Comparison of ENCODE assay signal across 7 mouse cellular contexts in genomic region chr7:44586930-44587329, GRCm38 (mm10). TPM values are rescaled to one million over a fixed set of nuclear protein-coding genes. Genes with fewer than 3 reads are reported as not detected.
A peak's percentile ranks its signal among the peaks of the same experiment; 100 is the strongest.
DNase-seq lines count a peak whose midpoint lies in the region; ATAC-seq and TF ChIP-seq lines count a peak whose summit lies in the region.

No protein-coding gene starts in this region.

- H3K4me3 ChIP-seq in embryonic facial prominence, embryonic 11.5 days (ENCODE audit: low read depth, low read length): peak overlapping the region; percentile 23
- H3K4me3 ChIP-seq in midbrain, embryonic 15.5 days: peak overlapping the region; percentile 75
- H3K4me3 ChIP-seq in stomach, postnatal 0 days (ENCODE audit: low read depth, low read length): peak overlapping the region; percentile 17; the same call in 1 of the 2 replicates

- TF ChIP-seq CTCF in stomach, postnatal 0 days (IDR thresholded peaks at IDR 0.05; ENCODE audit: low read depth): no peak

- H3K4me2 ChIP-seq in embryonic facial prominence, embryonic 11.5 days (ENCODE audit: low read depth, low read length): peak overlapping the region; percentile 32
- peak overlapping the region; percentile 97 for H3K4me2 ChIP-seq in midbrain, embryonic 15.5 days
- no peak overlapping the region for H3K4me2 ChIP-seq in stomach, postnatal 0 days (replicated peaks; ENCODE audit: low read depth)

- H3K9me3 ChIP-seq in embryonic facial prominence, embryonic 11.5 days (replicated peaks; ENCODE audit: control insufficient read depth, low read length): no peaks in the 10 kb centered on the region
- H3K9me3 ChIP-seq in midbrain, embryonic 15.5 days: no peaks in the 10 kb centered on the region
- no peaks in the 10 kb centered on the region for H3K9me3 ChIP-seq in stomach, postnatal 0 days (ENCODE audit: control insufficient read depth, low read length)

- peaks cover 30% of the 10 kb centered on the region for H3K27me3 ChIP-seq in embryonic facial prominence, embryonic 11.5 days (ENCODE audit: control insufficient read depth, insufficient read depth, low read length)
- 0 out of 2 replicates have a peak, but pooled peaks cover 6% of the 10 kb centered on the region for H3K27me3 ChIP-seq in midbrain, embryonic 15.5 days (replicated peaks)
- H3K27me3 ChIP-seq in stomach, postnatal 0 days (ENCODE audit: control insufficient read depth, insufficient read depth, low read length): peaks cover 12% of the 10 kb centered on the region; the same call in 1 of the 2 replicates

- H3K27ac ChIP-seq in embryonic facial prominence, embryonic 11.5 days (replicated peaks; ENCODE audit: low read depth, low read length): no peak overlapping the region
- peak overlapping the region; percentile 75; the same call in 1 of the 2 replicates for H3K27ac ChIP-seq in midbrain, embryonic 15.5 days
- H3K27ac ChIP-seq in stomach, postnatal 0 days (replicated peaks): no peak overlapping the region

- no peaks in the 10 kb centered on the region for H3K36me3 ChIP-seq in embryonic facial prominence, embryonic 11.5 days (replicated peaks; ENCODE audit: control insufficient read depth, insufficient read depth, low read depth, low read length)
- no peaks in the 10 kb centered on the region for H3K36me3 ChIP-seq in midbrain, embryonic 15.5 days (replicated peaks)
- no peaks in the 10 kb centered on the region for H3K36me3 ChIP-seq in stomach, postnatal 0 days (ENCODE audit: control insufficient read depth, insufficient read depth, low read length)

- no peak for ATAC-seq in embryonic facial prominence, embryonic 11.5 days (replicated peaks; ENCODE audit: insufficient number of reproducible peaks, low FRiP score, low TSS enrichment, low read depth)
- peak; percentile 24; the same call in 1 of the 2 replicates for ATAC-seq in midbrain, embryonic 15.5 days (replicated peaks)
- ATAC-seq in stomach, postnatal 0 days (ENCODE audit: low FRiP score, low TSS enrichment): no peak

- H3K9ac ChIP-seq in embryonic facial prominence, embryonic 11.5 days (replicated peaks; ENCODE audit: low read length): peak overlapping the region; percentile 4; the same call in 1 of the 2 replicates
- H3K9ac ChIP-seq in midbrain, embryonic 15.5 days: peak overlapping the region; percentile 41
- H3K9ac ChIP-seq in stomach, postnatal 0 days (ENCODE audit: low read length): no peak overlapping the region

- no peak for TF ChIP-seq EP300 in stomach, postnatal 0 days (optimal IDR thresholded peaks at IDR 0.05)

- H3K4me1 ChIP-seq in embryonic facial prominence, embryonic 11.5 days (ENCODE audit: control insufficient read depth, insufficient read depth, low read length): peaks cover 4% of the 10 kb centered on the region
- H3K4me1 ChIP-seq in midbrain, embryonic 15.5 days: peaks cover 45% of the 10 kb centered on the region
- peaks cover 5% of the 10 kb centered on the region for H3K4me1 ChIP-seq in stomach, postnatal 0 days (replicated peaks; ENCODE audit: control insufficient read depth, insufficient read depth)

- under 1% methylated on average over 18 of the region's 18 CpGs for WGBS in embryonic facial prominence, embryonic 11.5 days
- under 1% methylated on average over 18 of the region's 18 CpGs for WGBS in midbrain, embryonic 15.5 days
- WGBS in stomach, postnatal 0 days: 2% methylated on average over 18 of the region's 18 CpGs

- DNase-seq in ES-CJ7 (ENCODE audit: low read depth, low spot score): peak; percentile 84
- DNase-seq in adrenal gland, adult 18-20 months (ENCODE audit: low spot score in 2 of 2): peak; percentile 29 to 41
- DNase-seq in embryonic facial prominence, embryonic 11.5 days (ENCODE audit: low spot score): peak; percentile 85
- DNase-seq in heart, postnatal 4 days: peak; percentile 52
- DNase-seq in left cerebral cortex, postnatal 36 days (ENCODE audit: low spot score in 2 of 2): peak; percentile 79 to 81
- DNase-seq in stomach, postnatal 0 days (ENCODE audit: low spot score): peak; percentile 38

- intact Hi-C loops in left cerebral cortex, postnatal 36 days (cut with DNase I): loop anchor here (5.0 kb wide), 1 partner anchor 55 kb away; no protein-coding TSS in a partner anchor

RNA-seq across cellular contexts. Expression of gene Kcnc3, which starts 3.5 kb away (rescaled TPM):
- total RNA-seq in adrenal gland, adult 18-20 months (2021): 1 to 10 TPM; 4.0 to 5.6 TPM
- 0.32 and 0.39 TPM in 2 replicates for polyA plus RNA-seq in embryonic facial prominence, embryonic 11.5 days (2014; fragmentation: Nextera tagmentation; extraction: Ambion mirVana)
- under 1 TPM; 0.38 to 0.43 TPM for total RNA-seq in heart, postnatal 4 days (2021)
- total RNA-seq in left cerebral cortex, postnatal 36 days (2021): 100 to 1,000 TPM in 1 of 2 experiments, 10 to 100 TPM in 1; 97.6 to 107 TPM
- 5.8 and 8.0 TPM in 2 replicates for polyA plus RNA-seq in midbrain, embryonic 15.5 days (2015; fragmentation: Nextera tagmentation; extraction: Ambion mirVana)
- 0.06 and 0.10 TPM in 2 replicates for polyA plus RNA-seq in stomach, postnatal 0 days (2015; fragmentation: Nextera tagmentation; extraction: Ambion mirVana)

RNA-seq across cellular contexts. Expression of gene Napsa, which starts 14.8 kb away (rescaled TPM):
- total RNA-seq in adrenal gland, adult 18-20 months (2021): 1 to 10 TPM; 1.3 to 1.6 TPM
- polyA plus RNA-seq in embryonic facial prominence, embryonic 11.5 days (2014; fragmentation: Nextera tagmentation; extraction: Ambion mirVana): 0.70 and 0.88 TPM in 2 replicates
- under 1 TPM; 0.50 to 0.59 TPM for total RNA-seq in heart, postnatal 4 days (2021)
- not detected for total RNA-seq in left cerebral cortex, postnatal 36 days (2021)
- 1.1 and 1.4 TPM in 2 replicates for polyA plus RNA-seq in midbrain, embryonic 15.5 days (2015; fragmentation: Nextera tagmentation; extraction: Ambion mirVana)
- polyA plus RNA-seq in stomach, postnatal 0 days (2015; fragmentation: Nextera tagmentation; extraction: Ambion mirVana): 0.50 and 0.55 TPM in 2 replicates

RNA-seq across cellular contexts. Expression of gene Nr1h2, which starts 33.2 kb away (rescaled TPM):
- 100 to 1,000 TPM; 108 to 128 TPM for total RNA-seq in adrenal gland, adult 18-20 months (2021)
- 63.7 and 69.6 TPM in 2 replicates for polyA plus RNA-seq in embryonic facial prominence, embryonic 11.5 days (2014; fragmentation: Nextera tagmentation; extraction: Ambion mirVana)
- 10 to 100 TPM; 45.5 to 47.2 TPM for total RNA-seq in heart, postnatal 4 days (2021)
- total RNA-seq in left cerebral cortex, postnatal 36 days (2021): 10 to 100 TPM; 73.1 to 78.3 TPM
- polyA plus RNA-seq in midbrain, embryonic 15.5 days (2015; fragmentation: Nextera tagmentation; extraction: Ambion mirVana): 61.1 and 66.6 TPM in 2 replicates
- polyA plus RNA-seq in stomach, postnatal 0 days (2015; fragmentation: Nextera tagmentation; extraction: Ambion mirVana): 56.5 and 59.7 TPM in 2 replicates

RNA-seq across cellular contexts. Expression of gene Pold1, which starts 38.3 kb away (rescaled TPM):
- 1 to 10 TPM; 8.3 to 9.4 TPM for total RNA-seq in adrenal gland, adult 18-20 months (2021)
- polyA plus RNA-seq in embryonic facial prominence, embryonic 11.5 days (2014; fragmentation: Nextera tagmentation; extraction: Ambion mirVana): 56.3 and 61.4 TPM in 2 replicates
- total RNA-seq in heart, postnatal 4 days (2021): 10 to 100 TPM; 42.4 to 46.5 TPM
- 1 to 10 TPM; 7.5 to 7.6 TPM for total RNA-seq in left cerebral cortex, postnatal 36 days (2021)
- polyA plus RNA-seq in midbrain, embryonic 15.5 days (2015; fragmentation: Nextera tagmentation; extraction: Ambion mirVana): 23.8 and 25.3 TPM in 2 replicates
- polyA plus RNA-seq in stomach, postnatal 0 days (2015; fragmentation: Nextera tagmentation; extraction: Ambion mirVana): 18.7 and 18.9 TPM in 2 replicates

RNA-seq across cellular contexts. Expression of gene Spib, which starts 55.1 kb away (rescaled TPM):
- total RNA-seq in adrenal gland, adult 18-20 months (2021): under 1 TPM; 0.19 to 0.43 TPM
- not detected in 2 replicates for polyA plus RNA-seq in embryonic facial prominence, embryonic 11.5 days (2014; fragmentation: Nextera tagmentation; extraction: Ambion mirVana)
- under 1 TPM; 0.43 to 0.76 TPM for total RNA-seq in heart, postnatal 4 days (2021)
- not detected for total RNA-seq in left cerebral cortex, postnatal 36 days (2021)
- 0.05 TPM in 1 of 2 replicates, not detected in the other for polyA plus RNA-seq in midbrain, embryonic 15.5 days (2015; fragmentation: Nextera tagmentation; extraction: Ambion mirVana)
- polyA plus RNA-seq in stomach, postnatal 0 days (2015; fragmentation: Nextera tagmentation; extraction: Ambion mirVana): 0.13 and 0.22 TPM in 2 replicates

Comparison
In these comparisons a context has a peak if more than half of its experiments do, and no peak if none do; other contexts are left out.
1. DNase-seq: peak in every context shown above with its lines; median percentile 85 in embryonic facial prominence, embryonic 11.5 days; 84 in ES-CJ7; 80 in left cerebral cortex, postnatal 36 days; 52 in heart, postnatal 4 days; 38 in stomach, postnatal 0 days; 35 in adrenal gland, adult 18-20 months.
2. H3K4me3 ChIP-seq: peak in every context shown above with its lines; median percentile 75 in midbrain, embryonic 15.5 days; 23 in embryonic facial prominence, embryonic 11.5 days; 17 in stomach, postnatal 0 days.
3. RNA of gene Kcnc3, which starts 3.5 kb away (total RNA-seq): 97.6 to 107 TPM in left cerebral cortex, postnatal 36 days; 4.0 to 5.6 TPM in adrenal gland, adult 18-20 months and 0.38 to 0.43 TPM in heart, postnatal 4 days; every median in the first group is over 10 times any median in the second.